Mouse (Mus musculus): ENCODE results near the gene Msh5.
"Not testable (repeated sequence)": the region's sequence is repeated elsewhere in the genome, so short reads cannot be mapped to it uniquely, and the experiment has no call there.

Gene Msh5

DNA sequence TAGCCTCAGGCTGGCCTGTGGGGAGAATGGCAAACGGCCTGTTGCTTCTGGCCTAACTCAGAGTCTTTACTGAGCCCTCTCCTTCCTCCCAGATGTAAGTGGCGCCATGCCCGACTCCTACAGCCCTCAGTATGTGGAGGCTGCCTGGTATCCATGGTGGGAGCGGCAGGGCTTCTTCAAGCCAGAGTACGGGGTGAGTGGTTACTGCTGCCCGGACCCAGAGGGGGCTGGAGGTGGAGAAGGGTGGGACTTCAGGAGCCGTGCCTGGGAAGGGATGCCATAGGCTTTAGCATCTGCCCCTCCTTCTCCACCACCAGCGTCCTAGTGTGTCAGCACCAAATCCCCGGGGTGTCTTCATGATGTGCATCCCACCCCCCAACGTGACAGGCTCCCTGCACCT is 41.4 kb downstream of the Msh5 start:
- ATAC-seq (ENCODE audit: insufficient number of reproducible peaks, low FRiP score, low TSS enrichment): no peak

DNA sequence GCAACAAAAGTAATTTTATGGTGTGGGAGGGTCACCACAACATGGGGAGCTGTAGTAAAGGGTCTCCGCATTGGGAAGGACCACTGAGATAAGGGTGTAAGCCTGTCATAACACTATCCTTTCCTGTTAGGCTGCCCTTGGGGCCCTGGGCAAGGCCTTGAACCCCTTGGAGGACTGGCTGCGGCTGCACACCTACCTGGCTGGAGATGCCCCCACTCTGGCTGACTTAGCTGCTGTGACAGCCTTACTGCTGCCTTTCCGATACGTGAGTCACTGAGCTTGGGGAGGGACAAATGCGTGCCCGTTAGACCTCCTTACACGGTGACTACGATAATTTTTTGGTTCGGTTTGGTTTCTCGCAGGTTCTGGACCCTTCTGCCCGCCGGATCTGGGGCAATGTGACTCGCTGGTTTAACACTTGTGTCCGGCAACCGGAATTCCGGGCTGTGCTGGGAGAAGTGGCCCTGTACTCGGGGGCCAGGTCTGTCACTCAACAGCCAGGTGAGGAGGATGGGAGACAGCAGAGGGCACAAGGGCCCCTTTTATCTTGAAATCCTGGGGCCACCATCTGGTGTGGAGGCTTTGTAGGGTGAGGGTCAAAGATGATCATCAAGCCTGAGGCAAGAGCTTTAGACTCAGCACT is 42.3 kb downstream of the Msh5 start:
- ATAC-seq (ENCODE audit: insufficient number of reproducible peaks, low FRiP score, low TSS enrichment): no peak

DNA sequence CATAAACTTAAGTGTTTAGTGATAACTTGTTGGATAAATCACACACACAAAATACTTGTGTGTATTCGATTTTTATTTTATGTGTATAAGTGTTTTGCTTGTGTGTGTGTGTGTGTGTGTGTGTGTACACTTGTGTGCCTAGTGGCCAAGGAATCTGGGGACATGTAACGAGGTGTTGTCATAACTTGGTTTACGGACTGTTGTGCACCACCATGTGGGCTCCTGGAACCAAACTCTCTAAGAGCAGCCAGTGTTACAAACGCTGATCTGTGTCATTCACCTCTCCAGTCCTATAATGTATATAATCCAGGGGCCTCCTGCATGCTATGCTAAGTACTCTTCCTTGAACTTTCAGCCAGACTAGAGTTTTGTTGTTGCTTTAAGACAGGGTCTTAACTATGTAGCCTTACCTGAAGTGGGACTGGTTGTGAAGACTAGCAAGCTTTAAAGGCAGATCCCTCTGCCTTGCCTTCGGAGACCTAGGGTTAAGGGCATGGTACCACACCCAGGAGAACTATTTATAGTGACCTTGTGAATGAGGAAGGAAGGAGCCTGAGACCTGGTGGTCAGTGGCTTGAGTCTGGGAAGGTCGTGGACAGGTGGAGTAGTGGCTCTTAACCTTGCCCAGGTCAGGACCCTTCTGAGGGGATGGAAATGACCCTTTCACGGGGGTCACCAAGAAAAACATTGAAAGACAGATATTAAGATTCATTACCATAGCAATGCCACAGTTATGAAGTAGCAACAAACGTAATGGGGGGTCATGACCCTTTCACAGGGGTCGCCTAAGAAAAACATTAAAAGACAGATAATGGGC is 43.3 kb downstream of the Msh5 start:
- no peak for ATAC-seq (ENCODE audit: insufficient number of reproducible peaks, low FRiP score, low TSS enrichment)

DNA sequence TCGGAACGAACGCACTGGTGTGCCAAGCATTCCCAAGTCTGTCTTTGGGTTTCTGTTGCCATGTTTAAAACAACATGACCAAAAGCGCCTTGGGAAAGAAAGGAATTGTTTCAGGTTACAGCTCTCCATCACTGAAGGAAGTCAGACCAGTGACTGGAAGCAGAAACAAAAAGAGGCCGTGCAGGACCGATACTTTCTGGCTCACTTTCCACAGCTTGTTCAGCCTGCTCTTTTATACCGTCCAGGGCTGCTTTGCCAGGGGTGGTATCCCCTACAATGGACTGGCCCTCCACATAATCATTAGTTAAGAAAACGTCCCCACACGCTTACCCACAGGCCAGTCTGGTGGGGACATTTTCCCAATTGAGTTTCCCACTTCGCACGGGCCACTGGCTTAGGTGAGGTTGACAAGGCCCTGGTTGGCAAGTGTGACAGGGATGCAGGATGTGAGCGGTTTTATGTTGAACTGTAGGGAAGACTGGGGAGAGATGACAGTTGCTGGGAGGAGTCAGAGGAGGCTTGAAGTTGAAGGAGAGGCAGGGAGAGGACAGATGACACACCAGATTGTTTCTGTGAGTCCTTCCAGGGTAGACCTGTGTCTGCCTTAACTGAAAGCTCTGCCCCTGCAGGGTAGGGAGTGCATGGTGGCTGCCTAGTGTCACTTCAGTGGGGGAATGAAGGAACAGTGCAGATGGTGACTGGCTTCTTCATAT is 44.2 kb downstream of the Msh5 start:
- ATAC-seq (ENCODE audit: insufficient number of reproducible peaks, low FRiP score, low TSS enrichment): no peak

DNA sequence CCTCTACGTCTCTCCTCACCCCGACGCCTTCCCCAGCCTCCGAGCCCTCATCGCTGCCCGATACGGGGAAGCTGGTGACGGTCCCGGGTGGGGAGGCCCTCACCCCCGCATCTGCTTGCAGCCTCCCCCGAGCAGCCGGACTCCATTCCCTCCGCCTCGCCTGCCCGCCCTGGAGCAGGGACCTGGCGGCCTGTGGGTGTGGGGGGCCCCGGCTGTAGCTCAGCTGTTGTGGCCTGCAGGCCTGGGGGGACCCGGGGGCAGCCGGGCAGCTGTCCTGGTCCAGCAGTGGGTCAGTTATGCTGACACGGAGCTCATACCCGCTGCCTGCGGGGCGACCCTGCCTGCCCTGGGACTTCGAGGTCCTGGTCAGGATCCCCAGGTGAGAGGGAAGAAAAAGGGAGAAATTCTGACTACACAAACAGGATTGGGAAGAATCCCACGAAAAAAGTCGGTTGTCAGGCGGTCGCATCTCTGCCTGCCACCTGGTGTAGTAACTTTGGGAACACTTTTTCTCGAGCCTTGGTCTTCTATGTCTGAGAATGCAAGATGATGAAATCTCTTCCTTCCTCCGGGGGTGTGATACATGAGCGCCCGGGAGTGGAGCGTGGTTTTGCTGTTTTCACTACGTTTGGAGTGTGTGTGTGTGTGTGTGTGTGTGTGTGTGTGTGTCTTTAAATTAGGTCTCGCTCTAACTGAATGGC is 44.9 kb downstream of the Msh5 start:
- peak; percentile 37; the same call in 1 of the 2 replicates for ATAC-seq (ENCODE audit: insufficient number of reproducible peaks, low FRiP score, low TSS enrichment)

DNA sequence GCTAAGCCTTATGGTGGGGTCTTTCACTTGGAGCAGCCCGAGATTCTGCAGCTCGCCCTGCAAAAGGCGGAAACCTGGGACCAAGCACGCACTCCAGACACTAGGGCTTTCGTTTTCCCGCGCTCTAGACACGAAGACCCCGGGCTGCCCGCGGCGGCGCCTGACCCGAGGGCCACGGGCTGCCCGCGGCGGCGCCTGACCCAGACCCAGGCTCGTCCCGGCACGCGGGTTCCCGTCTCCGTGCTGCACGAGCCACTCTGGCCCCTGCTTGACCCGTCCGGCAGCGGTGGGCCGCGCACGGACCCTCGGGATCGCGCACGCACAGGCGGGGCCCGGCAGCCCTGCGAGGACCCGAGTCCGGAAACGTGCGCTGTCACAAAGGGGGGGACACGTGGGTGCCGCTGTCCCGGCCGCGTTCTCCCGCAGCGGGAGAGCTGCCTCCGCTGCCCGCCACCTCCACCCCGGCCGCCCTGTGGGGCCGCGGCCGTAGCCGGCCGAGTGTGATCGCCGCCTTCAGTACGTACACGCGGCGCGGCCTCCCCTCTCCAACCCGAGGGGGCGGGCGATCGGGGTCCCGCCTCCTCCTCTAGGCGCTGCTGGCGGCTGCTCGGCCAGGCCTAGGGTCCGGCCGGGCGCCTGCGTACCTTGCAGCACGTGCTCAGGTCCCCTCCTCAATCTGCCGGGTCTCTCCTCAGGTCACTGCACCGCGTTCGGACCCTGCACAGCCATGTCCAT is 45.7 kb downstream of the Msh5 start, which contains the start of gene Vars:
Gene Vars, plus strand, starts transcription at position 271 of the 735 bp plus-strand sequence.
- peak; percentile 82; the same call in 1 of the 2 replicates for ATAC-seq (ENCODE audit: insufficient number of reproducible peaks, low FRiP score, low TSS enrichment)

DNA sequence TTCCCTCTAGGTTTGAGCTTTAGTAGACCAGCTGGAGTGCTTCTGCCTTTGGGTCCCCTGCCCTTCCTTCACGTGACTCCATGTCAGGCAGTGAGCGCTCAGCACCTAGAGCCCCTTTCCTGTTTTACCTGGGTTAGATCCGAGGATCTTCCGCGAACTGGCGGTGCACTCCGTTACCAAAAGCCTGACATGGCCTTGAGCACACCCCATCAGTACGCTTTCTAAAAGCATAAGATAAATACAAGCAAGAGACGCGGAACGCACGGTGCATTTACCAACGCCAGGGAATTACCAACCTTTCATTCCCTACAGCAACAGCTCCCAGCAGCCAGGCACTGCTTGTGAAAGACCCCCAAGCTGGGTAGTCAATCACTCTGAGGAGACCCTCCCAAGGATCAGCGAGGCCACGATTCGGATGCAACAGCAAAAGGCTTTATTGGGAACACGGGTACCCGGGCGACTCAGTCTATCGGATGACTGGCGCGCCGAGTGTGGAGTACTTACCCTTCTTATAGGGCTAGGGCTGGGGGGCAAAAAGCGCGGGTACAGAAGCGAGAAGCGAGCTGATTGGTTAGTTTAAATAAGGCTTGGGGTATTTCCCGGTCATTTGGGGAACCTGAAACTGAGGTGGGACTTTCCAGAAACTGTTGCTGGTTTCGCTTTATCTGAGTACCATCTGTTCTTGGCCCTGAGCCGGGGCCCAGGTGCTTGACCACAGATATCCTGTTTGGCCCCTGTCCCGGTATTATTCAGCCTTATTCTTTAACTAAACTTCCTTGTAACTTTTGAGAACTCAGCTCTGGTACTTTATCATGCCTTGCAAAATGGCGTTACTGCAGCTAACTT is 46.5 kb downstream of the Msh5 start:
- not testable (repeated sequence) for ATAC-seq (ENCODE audit: insufficient number of reproducible peaks, low FRiP score, low TSS enrichment)

DNA sequence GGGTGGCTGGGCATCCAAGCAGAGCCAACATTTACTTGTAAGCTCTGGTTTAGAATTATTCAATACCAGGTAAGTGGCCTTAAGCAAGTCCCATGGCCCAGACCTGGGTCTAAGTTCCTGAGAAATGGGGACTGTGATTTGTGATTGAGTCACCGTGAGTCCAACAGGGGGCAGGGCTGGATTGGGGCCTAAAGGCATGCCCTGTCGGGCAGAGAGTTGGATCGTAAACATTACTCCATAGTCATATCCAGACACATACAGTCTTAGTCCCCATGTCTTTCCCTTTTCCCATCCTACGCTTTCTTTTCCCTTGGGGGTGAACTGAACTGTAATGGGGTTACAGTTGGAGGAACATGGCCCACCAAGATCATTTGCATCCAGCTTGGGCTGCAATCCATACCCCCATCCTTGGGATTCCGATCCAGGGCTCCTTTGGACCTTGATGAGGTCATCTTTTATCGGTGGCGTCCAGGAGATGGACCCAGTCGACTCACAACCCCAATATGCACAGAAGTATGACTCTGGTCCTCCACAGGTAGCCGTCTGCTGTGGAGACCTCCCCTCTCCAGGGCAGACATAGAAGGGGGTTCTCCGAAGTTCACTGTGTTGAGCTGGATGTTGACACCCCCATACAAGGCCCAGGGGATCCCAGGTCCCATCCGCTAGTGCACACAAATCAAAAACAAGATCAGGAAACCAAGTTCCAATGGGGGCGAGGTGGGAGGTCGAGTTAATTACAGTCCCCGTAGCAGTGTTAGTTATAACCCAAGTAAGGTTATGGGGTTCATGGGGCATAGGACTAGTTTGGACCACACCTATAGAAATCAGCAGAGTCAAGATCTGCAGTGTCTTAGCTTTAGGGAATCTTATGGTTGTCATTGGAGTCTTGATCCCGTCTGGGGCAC is 47.8 kb downstream of the Msh5 start:
- ATAC-seq (ENCODE audit: insufficient number of reproducible peaks, low FRiP score, low TSS enrichment): no peak

DNA sequence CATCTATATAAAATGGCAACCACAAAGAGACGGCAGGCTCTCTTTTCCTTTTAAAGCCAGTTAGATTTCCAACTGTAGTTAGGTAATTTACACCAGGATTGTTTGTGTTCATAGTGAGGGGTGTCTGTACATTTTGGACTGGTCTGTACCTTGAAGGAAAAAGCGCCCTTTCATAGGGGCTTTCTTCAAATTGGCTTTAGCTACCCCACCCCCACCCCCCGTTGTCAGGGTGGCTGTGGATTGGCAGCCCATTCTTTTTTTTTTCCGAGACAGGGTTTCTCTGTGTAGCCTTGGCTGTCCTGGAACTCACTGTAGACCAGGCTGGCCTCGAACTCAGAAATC is 49.4 kb downstream of the Msh5 start:
- no peak for ATAC-seq (ENCODE audit: insufficient number of reproducible peaks, low FRiP score, low TSS enrichment)

DNA sequence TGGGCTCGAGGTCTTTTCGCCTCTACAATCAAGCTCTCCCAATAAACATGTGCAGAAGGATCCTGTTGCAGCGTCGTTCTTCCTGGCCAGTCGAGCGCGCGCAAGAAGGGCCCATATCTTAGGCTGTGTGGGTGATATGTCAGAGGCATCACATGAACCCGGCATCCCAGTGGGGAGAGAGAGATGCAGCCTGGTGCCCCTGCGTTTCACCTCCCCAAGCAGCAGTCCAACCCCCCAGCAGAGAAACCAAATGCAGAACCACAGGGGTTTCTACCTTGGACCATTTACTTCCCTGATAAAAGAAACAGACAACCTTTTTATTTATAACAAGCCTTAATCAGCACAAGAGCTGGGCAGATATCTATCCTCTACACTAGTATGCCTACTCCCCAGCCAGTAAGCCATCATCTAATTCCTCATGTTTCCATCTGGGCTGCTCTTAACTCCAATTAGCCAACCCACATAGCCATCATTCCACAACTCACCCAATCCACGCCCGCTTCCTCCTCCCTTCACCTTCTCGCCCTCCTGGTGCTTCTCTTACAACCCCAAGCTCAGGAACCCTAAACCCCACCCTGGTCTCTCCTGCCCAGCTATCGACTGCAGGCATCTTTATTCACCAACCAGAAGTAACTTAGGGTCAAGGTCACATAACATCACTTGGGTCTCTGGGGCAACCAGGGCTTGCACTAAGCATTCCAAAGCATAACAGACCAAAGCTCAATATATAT is 50.0 kb downstream of the Msh5 start:
- no peak for ATAC-seq (ENCODE audit: insufficient number of reproducible peaks, low FRiP score, low TSS enrichment)

DNA sequence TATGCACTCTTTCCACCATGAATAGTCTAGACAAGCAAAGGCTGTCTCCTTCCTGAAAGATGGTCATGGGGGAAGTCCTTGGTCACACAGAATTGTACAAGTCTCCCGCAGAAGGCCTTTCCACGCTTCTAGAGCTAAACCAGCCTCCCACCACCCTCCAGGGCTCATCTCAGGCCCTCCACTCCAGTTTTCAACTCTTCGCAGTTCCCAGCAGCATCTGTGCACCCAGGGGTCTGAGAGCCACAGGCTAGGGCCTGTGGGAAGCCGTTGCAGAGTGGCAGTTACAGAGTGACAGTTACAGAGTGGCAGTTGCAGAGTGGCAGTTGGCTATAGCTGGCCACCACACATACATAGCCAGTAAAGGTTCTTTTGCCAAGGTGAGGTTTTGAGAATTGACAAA is 50.6 kb downstream of the Msh5 start:
- ATAC-seq (ENCODE audit: insufficient number of reproducible peaks, low FRiP score, low TSS enrichment): not testable (repeated sequence)

DNA sequence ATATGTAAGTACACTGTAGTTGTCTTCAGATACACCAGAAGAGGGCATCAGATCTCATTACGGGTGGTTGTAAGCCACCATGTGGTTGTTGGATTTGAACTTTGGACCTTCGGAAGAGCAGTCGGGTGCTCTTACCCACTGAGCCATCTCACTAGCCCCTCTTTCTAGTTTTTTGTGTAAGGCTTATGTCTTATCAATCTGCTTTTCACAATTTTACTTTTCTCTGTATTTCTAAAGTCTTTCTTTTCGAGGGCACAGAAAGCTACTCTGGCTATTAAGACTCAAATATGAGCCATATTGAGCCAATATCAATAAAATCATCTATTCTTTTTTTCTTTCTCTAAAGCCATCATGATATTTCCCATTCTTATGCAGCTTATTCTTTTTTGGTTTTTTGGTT is 51.4 kb downstream of the Msh5 start:
- ATAC-seq (ENCODE audit: insufficient number of reproducible peaks, low FRiP score, low TSS enrichment): not testable (repeated sequence)

DNA sequence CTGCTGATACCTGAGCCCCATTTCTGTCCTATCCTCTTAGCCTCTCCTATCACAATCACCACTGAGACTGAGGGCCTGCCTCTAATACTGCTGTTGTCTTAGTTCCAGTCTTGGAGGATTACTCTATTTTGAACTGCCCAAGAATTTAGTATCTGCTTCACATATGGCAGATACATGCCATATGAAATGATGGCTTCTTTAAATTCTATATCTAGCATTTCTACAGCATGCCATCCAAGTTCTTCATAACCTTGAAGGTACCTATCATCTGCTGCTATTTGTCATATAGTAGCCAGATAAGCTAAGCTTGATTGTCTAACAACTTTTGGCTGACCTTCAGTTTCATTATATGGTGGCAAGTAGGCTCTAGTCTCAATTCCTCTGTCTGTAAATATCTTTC is 51.8 kb downstream of the Msh5 start:
- ATAC-seq (ENCODE audit: insufficient number of reproducible peaks, low FRiP score, low TSS enrichment): no peak

DNA sequence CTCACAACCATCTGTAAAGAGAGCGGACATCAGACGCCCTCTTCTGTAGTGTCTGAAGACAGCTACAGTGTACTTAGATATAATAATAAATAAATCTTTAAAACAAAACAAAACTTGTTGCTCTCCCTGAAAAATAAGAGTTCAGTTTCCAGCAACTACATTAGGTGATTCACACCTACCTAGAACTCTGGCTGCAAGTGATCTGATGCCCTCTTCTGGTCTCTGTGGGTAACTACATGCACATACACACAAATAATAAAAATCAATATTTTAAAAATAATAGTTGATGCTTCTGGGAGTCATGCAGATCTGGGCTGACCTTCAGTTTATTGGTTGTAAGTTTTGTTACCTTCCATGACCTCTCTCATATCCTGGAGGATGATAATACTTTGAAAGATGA is 62.3 kb downstream of the Msh5 start:
- ATAC-seq (ENCODE audit: insufficient number of reproducible peaks, low FRiP score, low TSS enrichment): no peak

DNA sequence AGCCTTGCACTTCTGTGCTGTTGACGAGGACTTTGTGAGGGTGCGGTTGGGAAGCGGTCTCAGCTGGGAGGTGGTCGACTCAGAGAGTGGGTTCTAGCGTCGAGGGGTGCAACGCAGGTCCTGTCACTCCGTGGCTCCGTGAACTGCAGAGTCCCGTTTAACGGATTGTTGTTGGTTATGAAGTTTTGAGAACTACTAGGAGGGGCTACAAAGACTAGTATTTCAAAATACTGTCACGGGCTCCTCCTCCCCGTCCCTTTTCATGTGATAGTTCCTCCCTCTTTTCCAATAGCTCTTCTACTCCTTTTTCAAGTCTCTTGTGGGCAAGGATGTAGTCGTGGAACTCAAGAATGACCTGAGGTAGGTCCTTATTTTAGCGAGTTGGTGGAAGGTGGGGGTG is 64.2 kb downstream of the Msh5 start:
- no peak for ATAC-seq (ENCODE audit: insufficient number of reproducible peaks, low FRiP score, low TSS enrichment)

DNA sequence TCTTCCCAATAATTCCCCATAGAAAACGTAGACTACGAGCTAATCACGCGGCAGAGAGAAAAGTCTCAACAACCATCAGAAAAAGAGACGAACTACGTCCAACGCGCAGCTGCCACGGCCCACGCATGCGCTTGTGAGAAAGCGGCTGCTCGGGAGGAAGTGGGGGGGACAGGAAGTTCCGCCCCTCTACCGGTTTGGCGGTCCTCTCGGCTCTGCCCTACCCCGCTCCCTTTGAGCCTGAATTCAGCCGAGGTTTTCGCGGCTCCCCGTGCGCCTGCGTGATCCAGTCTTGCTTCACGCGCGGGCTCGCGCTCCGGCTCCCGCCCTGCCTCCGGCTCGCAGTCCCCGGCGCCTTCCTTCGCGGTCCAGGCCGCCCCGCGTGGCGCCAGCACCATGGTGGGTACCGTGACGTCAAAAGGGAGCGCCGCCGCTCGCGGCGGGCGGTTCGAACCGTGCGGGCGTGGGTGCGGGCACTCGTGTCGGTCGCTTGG is 64.8 kb downstream of the Msh5 start, which contains the start of gene Lsm2:
Gene Lsm2, plus strand, starts transcription at position 173 of the 491 bp plus-strand sequence.
- ATAC-seq (ENCODE audit: insufficient number of reproducible peaks, low FRiP score, low TSS enrichment): peak; percentile 86; the same call in 1 of the 2 replicates

DNA sequence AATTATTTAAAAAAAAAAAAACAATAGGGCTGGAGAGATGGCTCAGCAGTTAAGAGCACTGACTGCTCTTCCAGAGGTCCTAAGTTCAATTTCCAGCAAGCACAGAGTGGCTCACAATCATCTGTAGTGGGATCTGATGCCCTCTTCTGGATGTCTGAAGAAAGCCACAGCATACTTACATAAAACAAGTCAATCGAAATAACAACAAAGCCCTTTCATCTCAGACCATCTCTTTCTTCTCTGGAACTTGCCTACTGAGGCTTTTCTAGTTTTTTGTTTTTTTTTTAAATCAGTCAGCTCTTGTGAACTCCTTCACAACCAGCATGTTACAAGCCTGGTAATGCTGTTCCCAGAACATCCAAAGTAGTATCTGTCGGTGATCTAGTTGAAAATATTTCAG is 65.9 kb downstream of the Msh5 start:
- ATAC-seq (ENCODE audit: insufficient number of reproducible peaks, low FRiP score, low TSS enrichment): no peak

All from cerebellum, adult (tissue).